Mouse (Mus musculus) bone marrow macrophage, adult 2 months (primary cell): Measurements from ENCODE around the gene Syce2. TPM values are rescaled to one million over a fixed set of nuclear protein-coding genes. Genes with fewer than 3 reads are reported as not detected.

ENCODE experiments used
- H3K27ac ChIP-seq: 2 replicates; pipeline ENCODE4 v1.5.1; 2012; ENCODE audit warnings: low read depth, low read length; ENCODE audit not compliant: insufficient read depth
- H3K4me1 ChIP-seq: 2 replicates; pipeline ENCODE4 v1.6.1; 2012; ENCODE audit warnings: low read length; ENCODE audit not compliant: control insufficient read depth, insufficient read depth
- H3K4me3 ChIP-seq: 2 replicates; pipeline ENCODE4 v1.5.1; 2012; ENCODE audit warnings: mild to moderate bottlenecking, low read length, moderate library complexity; ENCODE audit not compliant: insufficient read depth
- CTCF ChIP-seq: IDR thresholded peaks from 2 replicates; pipeline ENCODE4 v1.5.1; 2012; ENCODE audit warnings: low read depth, mild to moderate bottlenecking, low read length, moderate library complexity
- POLR2A ChIP-seq: IDR thresholded peaks from 2 replicates; pipeline ENCODE4 v1.6.1; 2012; ENCODE audit warnings: mild to moderate bottlenecking, low read depth, low read length, borderline replicate concordance
- polyA plus RNA-seq: library from polyadenylated mRNA; stranded (reverse); fragments of >200 nt; gene quantifications from 2 replicates; pipeline ENCODE4 v1.2.4, GENCODE M21; 2012; ENCODE audit not compliant: missing spikeins, insufficient read depth, insufficient read length

Gene Syce2
- polyA plus RNA-seq, 1 experiment, result 19.4 TPM

GRCm38 (mm10) chr8:84872309-84872965, 526 bp downstream of the Syce2 start:
- TF ChIP-seq POLR2A, result no peak
- no peak for TF ChIP-seq CTCF
- Histone ChIP-seq H3K27ac (no peak overlapping the region), H3K4me3 (peak overlapping the region; percentile 61), H3K4me1 (peaks cover 9% of the 10 kb centered on the region)

GRCm38 (mm10) chr8:84873016-84873415, 1.1 kb downstream of the Syce2 start:
- Histone ChIP-seq H3K27ac (no peak overlapping the region), H3K4me1 (peaks cover 9% of the 10 kb centered on the region), H3K4me3 (peak overlapping the region; percentile 61)
- TF ChIP-seq CTCF, result no peak
- no peak for TF ChIP-seq POLR2A

- no peak overlapping the region for H3K27ac ChIP-seq
These were observed 2.4 kb downstream of the Syce2 start for GRCm38 (mm10) chr8:84874339-84874738.

GRCm38 (mm10) chr8:84877297-84878035, 5.6 kb downstream of the Syce2 start:
- TF ChIP-seq CTCF (no peak), POLR2A (no peak)
- Histone ChIP-seq H3K27ac (no peak overlapping the region), H3K4me1 (peaks cover 9% of the 10 kb centered on the region), H3K4me3 (no peak overlapping the region)

More at GRCm38 (mm10) chr8:84874339-84874738, 2.4 kb downstream of the Syce2 start:
- H3K4me1 ChIP-seq, result peaks cover 9% of the 10 kb centered on the region
- TF ChIP-seq POLR2A (no peak), CTCF (no peak)
- no peak overlapping the region for H3K4me3 ChIP-seq

- TF ChIP-seq CTCF (no peak), POLR2A (no peak)
- no peak overlapping the region for H3K27ac ChIP-seq
- H3K4me3 ChIP-seq, result no peak overlapping the region
- peaks cover 5% of the 10 kb centered on the region for H3K4me1 ChIP-seq
These were observed 7.0 kb downstream of the Syce2 start for GRCm38 (mm10) chr8:84878915-84879314.

- Histone ChIP-seq H3K4me3 (no peak overlapping the region), H3K27ac (no peak overlapping the region), H3K4me1 (0 out of 2 replicates have a peak, but pooled peaks cover 2% of the 10 kb centered on the region)
- TF ChIP-seq POLR2A, result no peak
- TF ChIP-seq CTCF, result no peak
These were observed 12.8 kb downstream of the Syce2 start for GRCm38 (mm10) chr8:84884728-84885127.

- no peak for TF ChIP-seq POLR2A
- no peak for TF ChIP-seq CTCF
- H3K4me1 ChIP-seq, result 0 out of 2 replicates have a peak, but pooled peaks cover 2% of the 10 kb centered on the region
- H3K27ac ChIP-seq, result no peak overlapping the region
- H3K4me3 ChIP-seq, result no peak overlapping the region
These were observed 16.4 kb downstream of the Syce2 start for GRCm38 (mm10) chr8:84888280-84888679.

- no peak for TF ChIP-seq POLR2A
- TF ChIP-seq CTCF, result no peak
- H3K4me1 ChIP-seq, result 0 out of 2 replicates have a peak, but pooled peaks cover 2% of the 10 kb centered on the region
- H3K4me3 ChIP-seq, result no peak overlapping the region
- H3K27ac ChIP-seq, result no peak overlapping the region
These were observed 17.2 kb downstream of the Syce2 start for GRCm38 (mm10) chr8:84889141-84889540.

GRCm38 (mm10) chr8:84892993-84893708, 21.2 kb downstream of the Syce2 start:
- Histone ChIP-seq H3K27ac (no peak overlapping the region), H3K4me3 (peak overlapping the region; percentile 91), H3K4me1 (0 out of 2 replicates have a peak, but pooled peaks cover 2% of the 10 kb centered on the region)
- TF ChIP-seq CTCF, result no peak
